Mouse (Mus musculus) skeletal muscle tissue, postnatal 0 days (tissue): Measurements from ENCODE around the gene Bahd1. TPM values are rescaled to one million over a fixed set of nuclear protein-coding genes. Genes with fewer than 3 reads are reported as not detected.

Source experiments
- polyA plus RNA-seq: library from polyadenylated mRNA; unstranded; fragments of >200 nt; fragmentation: Nextera tagmentation; extraction: Ambion mirVana; gene quantifications from 2 replicates; pipeline ENCODE4 v1.2.1, GENCODE M21; 2015

Bahd1 gene
- polyA plus RNA-seq: 2.3 and 2.5 TPM in 2 replicates

DNA sequence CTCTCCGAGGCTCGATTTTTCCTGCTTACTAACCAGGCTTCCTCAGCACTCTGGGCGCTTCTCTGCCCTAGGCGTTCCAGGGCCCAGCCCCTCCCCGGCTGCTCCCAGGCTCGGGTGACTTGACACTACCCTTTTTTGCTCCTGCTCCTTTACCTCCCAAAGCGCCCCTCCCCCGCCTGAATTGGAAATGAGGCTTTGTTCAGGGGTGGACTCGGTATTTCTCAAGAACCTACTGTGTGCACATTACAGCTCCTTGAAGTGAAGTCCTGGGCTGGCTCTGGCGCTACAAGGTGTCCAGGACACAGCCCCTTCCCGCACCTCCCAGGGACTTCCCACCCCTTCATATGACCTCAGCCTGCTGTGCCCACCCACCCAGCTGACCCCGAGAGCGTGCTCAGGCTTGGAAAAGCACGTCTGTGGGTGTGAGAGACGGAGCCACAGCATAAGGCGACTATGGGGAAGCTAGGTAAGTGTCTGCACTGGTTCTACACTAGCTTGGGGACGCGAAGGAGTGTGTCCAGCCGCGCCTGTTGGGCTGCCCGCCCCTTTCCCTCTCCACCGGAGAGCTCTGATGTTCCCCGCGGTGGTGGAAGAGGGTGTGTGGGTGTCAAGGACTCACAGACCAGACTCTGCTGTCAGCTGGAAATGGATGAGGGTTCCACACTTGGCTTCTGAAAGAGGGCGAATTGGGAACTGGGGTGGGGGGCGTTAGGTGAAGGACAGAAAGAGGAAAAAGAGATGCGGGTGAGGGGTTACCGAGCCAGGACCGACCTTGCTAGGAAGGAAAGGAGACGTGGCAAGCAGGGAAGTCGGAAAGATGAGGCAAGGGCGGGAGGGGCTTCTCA lies at the start of gene Bahd1:
TSS of gene Bahd1 (plus strand) at position 397 of the 845 bp plus-strand sequence.

DNA sequence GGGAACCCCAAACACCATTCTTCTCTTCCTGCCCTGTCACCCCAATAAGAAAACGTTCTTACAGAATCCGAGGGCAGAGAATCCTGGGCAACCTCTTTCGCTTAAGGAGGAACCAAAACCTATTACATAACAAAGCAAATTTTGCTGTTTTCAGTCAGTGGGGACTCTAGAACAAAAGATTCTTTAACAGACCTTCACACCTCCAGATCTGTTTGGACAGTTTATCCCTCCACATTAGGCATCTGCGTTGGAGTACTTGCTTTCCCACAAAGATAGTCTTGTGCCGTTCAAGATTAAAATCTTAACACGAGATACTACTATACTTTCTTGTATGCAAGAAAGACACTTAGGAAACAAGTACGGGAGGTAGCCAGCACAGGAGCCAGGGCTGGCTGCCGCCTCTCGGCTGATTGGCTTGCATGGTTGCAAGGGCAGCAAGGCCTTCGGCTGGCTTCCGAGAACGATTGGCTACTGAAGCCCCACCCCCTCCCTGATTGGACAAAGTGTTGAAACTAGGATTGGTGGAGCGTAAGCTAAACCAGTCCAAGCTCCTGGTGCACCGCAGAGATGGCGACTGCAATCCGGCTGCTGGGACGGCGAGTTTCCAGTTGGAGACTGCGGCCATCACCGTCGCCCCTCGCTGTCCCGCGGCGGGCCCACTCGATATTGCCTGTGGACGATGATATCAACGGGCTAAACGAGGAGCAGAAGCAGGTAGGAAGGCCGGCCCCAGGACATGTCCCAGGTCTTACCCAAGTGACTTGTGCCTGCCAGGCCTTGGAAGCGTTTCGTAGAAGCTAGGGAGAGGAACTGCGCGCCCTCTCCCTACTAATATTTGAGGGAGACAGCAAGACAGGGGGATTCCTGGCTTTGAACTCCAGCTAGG lies 38.5 kb upstream of the Bahd1 start, which contains the start of gene Ivd:
TSS of gene Ivd (plus strand) at position 501 of the 886 bp plus-strand sequence.

GRCm38 (mm10) chr2:118926361-118926997 lies 26.3 kb downstream of the Bahd1 start, which contains the start of gene Chst14:
Gene Chst14 (plus strand): TSS chr2:118926496.

Other genes starting within 250 kb of the Bahd1 start
- 0.17 and 0.33 TPM in 2 replicates for gene Pak6, start 237.1 kb upstream of the Bahd1 start, polyA plus RNA-seq
- gene Ankrd63, start 196.4 kb upstream of the Bahd1 start, polyA plus RNA-seq: 0.05 TPM in 1 of 2 replicates, not detected in the other
- 0.47 and 0.68 TPM in 2 replicates for gene Plcb2, start 171.9 kb upstream of the Bahd1 start, polyA plus RNA-seq
- 9.5 and 10.0 TPM in 2 replicates for gene Inafm2, start 154.6 kb upstream of the Bahd1 start, polyA plus RNA-seq
- gene Ccdc9b, start 137.7 kb upstream of the Bahd1 start, polyA plus RNA-seq: 2.7 and 3.9 TPM in 2 replicates
- not detected in 2 replicates for gene Phgr1, start 127.6 kb upstream of the Bahd1 start, polyA plus RNA-seq
- gene Disp2, start 120.7 kb upstream of the Bahd1 start, polyA plus RNA-seq: 0.04 and 0.05 TPM in 2 replicates
- gene Knstrn, start 86.4 kb upstream of the Bahd1 start, polyA plus RNA-seq: 18.2 and 22.8 TPM in 2 replicates
- gene Ivd, start 38.4 kb upstream of the Bahd1 start, polyA plus RNA-seq: 48.9 and 51.8 TPM in 2 replicates
- 15.3 and 16.6 TPM in 2 replicates for gene Chst14, start 26.1 kb downstream of the Bahd1 start, polyA plus RNA-seq
- gene Ccdc32, start 129.0 kb downstream of the Bahd1 start, polyA plus RNA-seq: 17.0 and 19.2 TPM in 2 replicates
- 3.6 and 4.3 TPM in 2 replicates for gene Rpusd2, start 134.4 kb downstream of the Bahd1 start, polyA plus RNA-seq
- 12.5 and 14.6 TPM in 2 replicates for gene Knl1, start 146.7 kb downstream of the Bahd1 start, polyA plus RNA-seq
- 5.4 and 6.2 TPM in 2 replicates for gene Rad51, start 212.4 kb downstream of the Bahd1 start, polyA plus RNA-seq